Mouse (Mus musculus) lung, postnatal 36 days (tissue): ENCODE data around the gene B3gat3.

Source experiments
- DNase-seq: peaks from one replicate; pipeline ENCODE4 v3.0.0; 2022; ENCODE audit warnings: mixed read lengths

B3gat3 gene

DNA sequence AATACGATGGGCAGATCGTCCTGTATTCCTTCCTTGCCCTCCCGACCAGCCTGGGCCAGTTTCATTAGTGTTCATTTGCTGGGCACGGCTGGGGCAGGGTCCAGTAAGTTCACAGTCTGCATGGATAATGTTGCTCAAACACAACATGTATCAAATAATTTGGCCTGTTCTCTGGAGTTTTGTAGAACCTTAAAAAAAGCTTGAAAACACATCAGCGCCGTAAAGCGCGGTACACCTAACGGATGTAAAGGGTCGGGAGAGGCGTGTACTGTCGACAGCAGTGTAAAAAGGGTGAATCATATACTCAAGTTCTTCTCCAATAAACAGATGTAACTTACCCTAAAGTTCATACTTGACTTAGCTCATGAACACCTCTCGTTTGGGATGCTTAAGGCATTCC lies 21.6 kb upstream of the B3gat3 start:
- DNase-seq = no peak

DNA sequence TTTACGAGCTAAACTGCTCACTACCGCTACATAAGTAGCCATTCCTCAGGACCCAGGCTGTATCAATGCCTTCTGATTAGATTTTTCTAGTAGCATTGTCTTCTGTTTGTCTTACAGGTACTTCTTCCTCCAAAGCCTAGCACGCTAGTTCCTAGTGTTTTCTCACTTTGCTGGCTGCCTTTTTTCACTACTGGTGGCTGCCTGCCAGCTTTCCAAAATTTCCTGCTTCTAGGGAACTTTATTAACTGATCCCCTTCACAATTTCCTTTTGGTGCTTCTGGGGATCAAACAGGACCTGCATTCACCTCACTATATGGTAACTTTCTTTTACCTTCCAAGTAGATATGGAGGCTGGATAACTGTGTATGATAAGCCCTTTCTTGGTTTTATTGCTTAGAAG lies 21.1 kb upstream of the B3gat3 start:
- DNase-seq = no peak

GRCm38 (mm10) chr19:8903412-8903811 lies 16.8 kb upstream of the B3gat3 start:
- DNase-seq = no peak

DNA sequence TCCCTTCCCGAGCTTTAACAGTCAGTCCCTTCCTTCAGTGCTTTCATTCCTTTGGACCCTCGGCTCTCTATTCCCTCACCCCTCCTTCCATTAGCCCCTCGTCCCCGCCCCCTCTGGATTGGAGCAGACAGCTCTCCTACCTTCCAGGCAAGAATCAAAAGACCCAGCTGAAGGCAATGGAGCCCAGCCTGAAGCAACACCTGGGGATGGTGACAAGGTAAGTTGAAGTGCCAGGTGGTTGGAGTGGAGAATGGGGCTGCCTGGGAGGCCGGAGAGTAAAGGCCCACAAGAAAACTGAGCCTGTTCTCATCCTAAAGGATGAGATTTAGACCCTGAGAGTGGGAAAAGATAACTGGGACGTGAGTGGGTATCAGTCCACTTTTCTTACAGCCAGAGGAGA lies 11.6 kb upstream of the B3gat3 start:
- no peak for DNase-seq

- DNase-seq = no peak
Observed at GRCm38 (mm10) chr19:8911810-8912209, 8.4 kb upstream of the B3gat3 start.

DNA sequence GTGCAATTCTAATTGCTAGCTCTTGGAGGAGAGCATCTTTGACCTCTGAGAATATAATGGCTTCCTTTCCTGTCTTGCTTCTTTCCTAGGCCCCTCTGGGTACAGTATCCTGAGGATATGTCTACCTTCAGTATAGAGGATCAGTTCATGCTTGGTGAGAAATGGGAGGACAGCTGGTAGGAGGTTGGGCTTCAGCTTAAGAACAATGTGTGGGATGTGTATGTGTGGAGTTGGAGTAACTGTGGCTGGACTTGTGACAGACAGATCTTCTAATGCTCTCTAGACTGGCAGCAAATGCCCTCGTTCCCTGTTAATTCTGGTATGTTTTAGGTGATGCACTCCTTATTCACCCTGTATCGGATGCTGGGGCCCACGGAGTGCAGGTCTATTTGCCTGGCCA lies 6.0 kb upstream of the B3gat3 start:
- DNase-seq = no peak

- DNase-seq = no peak
Observed at GRCm38 (mm10) chr19:8919000-8919399, 1.2 kb upstream of the B3gat3 start.

GRCm38 (mm10) chr19:8919684-8920072 lies 496 bp upstream of the B3gat3 start:
- no peak for DNase-seq

DNA sequence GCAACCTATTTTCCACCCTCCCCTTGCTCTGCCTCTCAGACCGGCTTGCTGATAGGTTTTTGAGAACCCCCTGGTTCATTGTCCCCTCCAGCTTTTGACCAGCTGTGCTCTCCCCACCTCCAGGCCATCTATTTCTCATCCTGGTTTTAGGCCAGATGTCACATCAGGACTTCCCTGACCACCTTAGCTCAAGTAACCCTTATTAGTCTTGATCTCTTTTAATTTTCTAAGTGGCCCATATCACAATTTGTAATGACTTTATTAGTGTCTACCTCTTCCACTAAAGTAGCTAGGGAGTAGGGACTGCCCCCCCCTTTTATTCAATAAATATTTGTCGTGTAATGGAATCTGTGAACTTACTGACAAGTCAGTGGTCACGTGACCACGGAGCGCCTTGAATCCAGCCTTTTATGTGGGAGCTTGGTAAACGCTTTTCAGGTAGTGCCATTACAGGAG lies 690 bp downstream of the B3gat3 start:
- peak; percentile 70 for DNase-seq

DNA sequence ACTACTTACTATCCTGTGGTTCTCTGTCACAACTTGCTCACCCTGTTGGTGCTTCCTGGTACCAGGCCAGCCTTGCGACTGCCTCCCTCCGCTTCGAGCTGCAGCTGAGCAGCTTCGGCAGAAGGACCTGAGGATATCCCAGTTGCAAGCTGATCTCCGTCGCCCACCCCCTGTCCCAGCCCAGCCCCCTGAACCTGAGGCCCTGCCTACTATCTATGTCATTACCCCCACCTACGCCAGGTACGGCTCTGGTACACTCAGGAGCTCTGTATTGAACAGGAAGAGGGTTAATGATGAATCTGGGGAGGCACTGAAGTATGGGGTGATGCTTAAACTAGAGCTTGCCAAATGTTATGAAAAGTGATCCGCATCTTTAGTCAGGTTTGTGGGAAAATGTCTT lies 1.6 kb downstream of the B3gat3 start:
- no peak for DNase-seq

DNA sequence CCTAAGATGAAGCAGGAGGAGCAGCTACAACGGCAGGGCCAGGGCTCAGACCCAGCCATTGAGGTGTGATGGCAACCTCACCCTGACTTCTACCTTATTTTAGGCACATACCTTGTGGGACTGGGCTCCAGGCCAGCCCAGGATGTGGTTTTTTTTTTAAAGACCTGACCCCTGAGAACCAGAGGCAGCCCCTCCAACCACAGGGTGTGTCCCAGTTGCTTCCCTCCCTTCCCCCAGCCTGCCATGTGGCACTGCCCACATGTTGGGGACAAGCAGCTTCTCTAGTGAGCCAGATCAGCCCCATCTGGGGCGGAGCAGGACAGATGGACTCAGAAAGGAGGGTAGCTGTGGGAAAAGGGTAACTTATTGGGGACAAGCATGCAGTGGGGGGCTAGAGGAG lies 6.6 kb downstream of the B3gat3 start:
- DNase-seq = no peak

GRCm38 (mm10) chr19:8927891-8928525 lies 7.8 kb downstream of the B3gat3 start:
- no peak for DNase-seq

DNA sequence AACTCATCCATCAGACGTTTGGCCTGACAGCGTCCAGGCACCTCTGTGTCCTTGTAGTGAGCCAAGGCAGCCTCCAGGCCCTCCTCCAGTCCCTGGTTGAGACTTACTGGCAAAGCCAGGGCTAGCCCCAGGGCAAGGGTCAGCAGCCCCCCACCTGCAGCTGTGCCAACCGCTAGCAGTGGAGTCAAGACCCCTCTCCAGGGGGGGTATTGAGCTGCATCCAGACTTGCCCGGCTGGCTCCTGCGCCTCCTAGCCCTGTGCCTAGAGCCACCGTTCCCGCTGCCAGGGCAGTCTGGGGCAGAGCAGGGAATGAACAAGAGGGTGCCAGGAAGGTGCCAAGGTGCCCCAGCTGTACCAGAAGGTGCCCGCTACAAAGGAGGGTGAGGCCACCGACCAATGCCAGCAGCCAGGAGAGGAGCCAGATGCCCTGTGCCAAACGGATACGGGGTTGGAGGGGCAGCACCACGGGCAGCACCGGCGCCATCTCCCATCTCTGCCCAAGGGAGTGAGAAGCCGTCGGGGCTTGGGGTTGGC lies 8.6 kb downstream of the B3gat3 start:
- no peak for DNase-seq

DNA sequence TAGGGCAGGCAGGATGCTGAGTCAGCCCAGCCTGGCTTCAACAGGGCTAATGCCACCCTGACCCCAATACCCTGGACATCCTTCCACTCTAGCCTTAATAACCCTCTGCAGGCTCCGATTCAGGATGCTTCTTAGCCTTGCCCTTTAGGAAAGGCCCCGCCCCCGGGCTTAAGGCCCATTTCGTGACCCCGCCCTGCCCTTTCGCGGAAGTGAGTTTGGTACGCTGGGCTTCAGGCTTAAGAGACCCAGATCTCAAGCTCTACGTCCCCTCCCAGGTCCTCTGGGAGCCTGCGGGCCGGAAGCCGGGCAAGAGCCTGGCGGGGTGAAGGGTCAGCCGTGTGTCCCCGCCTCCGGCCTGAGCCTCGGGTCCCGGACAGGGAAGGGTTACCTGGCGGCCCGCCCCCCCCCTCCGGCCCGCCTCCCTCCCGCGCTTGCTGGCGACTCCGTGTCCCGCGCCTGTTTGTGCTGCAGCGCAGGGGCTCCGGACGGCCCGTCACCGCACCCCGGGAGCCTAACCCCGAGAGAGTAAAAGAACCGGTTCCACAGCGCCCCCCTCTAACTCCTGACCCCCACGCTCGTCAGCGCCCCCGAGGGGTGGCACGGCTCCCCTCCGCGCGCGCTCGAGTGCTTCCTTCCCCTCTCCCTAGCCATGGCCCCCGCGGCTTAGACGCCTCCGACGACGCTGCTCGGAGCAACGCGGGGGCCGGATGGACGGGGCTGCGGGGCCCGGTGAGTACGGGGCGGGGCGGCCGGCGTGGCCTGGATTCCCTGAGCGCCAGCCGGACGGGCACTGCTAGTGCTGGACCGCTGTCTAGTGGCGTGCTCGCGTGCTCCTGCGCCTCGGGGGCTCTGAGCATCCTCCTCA lies 9.3 kb downstream of the B3gat3 start, which contains the start of the genes Rom1 and Eml3:
Gene Rom1, minus strand, starts transcription at position 133 of the 865 bp plus-strand sequence.
Gene Eml3, plus strand, starts transcription at position 329 of the 865 bp plus-strand sequence.
- peak; percentile 96 for DNase-seq

DNA sequence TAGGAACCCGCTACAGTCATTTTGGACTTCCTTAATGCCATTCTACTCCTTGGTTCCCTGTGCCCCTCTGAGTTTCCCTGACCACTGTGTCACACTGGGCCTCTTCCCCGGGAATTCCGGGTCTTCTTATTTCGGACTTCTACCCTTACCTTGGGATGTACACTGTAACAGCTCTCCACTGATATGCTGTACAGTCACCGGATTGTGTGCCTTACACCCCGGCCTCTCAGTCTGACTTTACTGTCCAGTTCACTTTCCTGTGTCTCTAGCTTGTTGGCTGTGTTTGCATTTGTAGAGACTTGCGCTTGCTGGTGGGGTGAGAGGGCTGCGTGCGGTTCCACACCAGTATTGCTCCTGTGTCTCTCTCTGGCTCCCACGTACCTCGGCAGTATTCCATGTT lies 9.9 kb downstream of the B3gat3 start:
- DNase-seq = no peak

DNA sequence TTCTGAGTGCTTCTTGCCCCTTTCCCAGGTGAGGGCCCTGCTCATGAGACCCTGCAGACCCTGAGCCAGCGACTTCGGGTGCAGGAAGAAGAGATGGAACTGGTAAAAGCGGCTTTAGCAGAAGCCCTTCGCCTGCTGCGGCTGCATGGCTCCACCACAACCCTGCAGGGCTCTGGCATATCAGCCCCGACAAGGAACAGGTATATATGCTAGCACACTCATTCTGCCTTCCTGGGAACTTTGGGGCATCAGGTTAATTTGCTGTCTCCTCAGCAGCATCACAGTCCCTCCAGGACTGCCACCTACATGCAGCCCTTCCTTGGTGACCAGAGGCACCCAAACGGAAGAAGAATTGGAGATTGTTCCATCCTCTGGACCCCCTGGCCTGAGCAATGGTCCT lies 10.6 kb downstream of the B3gat3 start:
- no peak for DNase-seq

GRCm38 (mm10) chr19:8936736-8937135 lies 16.6 kb downstream of the B3gat3 start:
- no peak for DNase-seq

- no peak for DNase-seq
Observed at GRCm38 (mm10) chr19:8940526-8941133, 20.5 kb downstream of the B3gat3 start.

- no peak for DNase-seq
Observed at GRCm38 (mm10) chr19:8941136-8941514, 21.0 kb downstream of the B3gat3 start.

DNA sequence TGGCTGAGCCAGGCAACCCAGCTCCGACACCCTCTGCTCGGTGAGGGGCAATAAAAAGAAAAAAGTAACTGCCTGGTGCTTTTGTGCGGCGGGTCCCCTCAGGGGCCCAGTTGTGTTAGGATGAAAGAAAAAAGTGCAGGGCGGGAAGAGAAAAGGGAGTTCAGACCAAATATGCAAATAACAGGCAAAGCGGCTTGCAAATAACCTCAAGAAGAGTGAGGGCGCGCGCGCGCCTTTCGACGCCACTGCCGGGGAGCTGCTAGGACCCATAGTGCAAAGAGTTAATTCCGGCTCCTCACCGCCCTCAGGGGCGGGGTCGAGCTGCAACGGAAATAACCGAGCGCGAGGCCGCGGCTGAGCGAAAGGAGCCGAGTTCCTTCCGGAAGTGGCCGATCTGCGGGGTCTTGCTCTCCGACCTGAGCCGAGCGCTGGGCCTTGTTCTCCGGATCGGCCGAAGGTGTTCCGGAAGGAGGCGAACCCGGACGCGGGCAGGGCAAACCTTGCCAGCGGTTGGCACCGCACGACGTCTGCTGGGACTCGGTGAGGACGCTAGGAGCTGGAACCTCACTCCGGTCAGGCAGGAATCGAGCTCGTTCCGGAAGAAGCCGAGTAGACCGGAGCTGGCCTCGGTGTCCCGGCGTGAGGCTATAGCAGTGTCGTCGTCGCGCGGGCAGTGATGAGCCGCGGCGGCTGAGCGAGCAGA lies 21.5 kb downstream of the B3gat3 start, which contains the start of gene Mta2:
Gene Mta2, plus strand, starts transcription at position 361 of the 703 bp plus-strand sequence.
- DNase-seq = peak; percentile 96

- peak; percentile 54 for DNase-seq
Observed at GRCm38 (mm10) chr19:8942276-8942964, 22.2 kb downstream of the B3gat3 start.

DNA sequence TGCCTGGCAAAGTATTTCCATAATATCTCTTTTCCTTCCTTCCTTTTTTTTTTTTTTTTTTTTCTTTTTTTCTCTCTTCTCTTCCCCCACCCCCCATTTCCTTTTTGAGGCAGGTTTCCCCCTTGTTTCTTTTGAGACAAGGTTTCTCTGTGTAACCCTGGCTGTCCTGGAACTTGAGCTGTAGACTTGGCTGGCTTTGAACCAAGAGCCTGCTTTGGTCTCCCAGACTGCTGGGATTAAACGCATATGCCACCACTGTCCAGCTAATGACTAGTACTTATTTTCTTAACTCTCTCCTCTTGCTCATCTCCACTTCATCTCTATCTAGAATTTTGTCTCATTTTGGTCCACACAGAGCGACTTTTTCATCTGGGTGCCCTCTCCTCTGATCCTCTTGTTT lies 22.9 kb downstream of the B3gat3 start:
- DNase-seq = no peak
